Mouse (Mus musculus): ENCODE results near the gene Cops7b. TPM values are rescaled to one million over a fixed set of nuclear protein-coding genes. Genes with fewer than 3 reads are reported as not detected.
A peak's percentile ranks its signal among the peaks of the same experiment; 100 is the strongest.

Cops7b gene
- polyA plus RNA-seq, 1 experiment from 2014 or later = 45.4 TPM

- no peaks in the 10 kb centered on the region for H3K36me3 ChIP-seq (ENCODE audit: insufficient read depth, low read length)
- no peak overlapping the region for H3K9ac ChIP-seq (replicated peaks; ENCODE audit: low read length)
- H3K9me3 ChIP-seq (ENCODE audit: low read length) = no peaks in the 10 kb centered on the region
- H3K27me3 ChIP-seq (ENCODE audit: insufficient read depth, low read length) = no peaks in the 10 kb centered on the region
- H3K4me3 ChIP-seq (ENCODE audit: low read length) = no peak overlapping the region
- WGBS = 57% methylated on average over 6 of the region's 6 CpGs
- peaks cover 12% of the 10 kb centered on the region for H3K4me1 ChIP-seq (ENCODE audit: insufficient read depth, low read length)
- no peak overlapping the region for H3K27ac ChIP-seq (ENCODE audit: low read length)
- peak overlapping the region; percentile 19 for H3K4me2 ChIP-seq (replicated peaks; ENCODE audit: low read depth, low read length)
- peak; percentile 40; the same call in 1 of the 2 replicates for ATAC-seq (ENCODE audit: low FRiP score, low TSS enrichment)
These were observed 52.2 kb downstream of the Cops7b start for GRCm38 (mm10) chr1:86634751-86635359.

DNA sequence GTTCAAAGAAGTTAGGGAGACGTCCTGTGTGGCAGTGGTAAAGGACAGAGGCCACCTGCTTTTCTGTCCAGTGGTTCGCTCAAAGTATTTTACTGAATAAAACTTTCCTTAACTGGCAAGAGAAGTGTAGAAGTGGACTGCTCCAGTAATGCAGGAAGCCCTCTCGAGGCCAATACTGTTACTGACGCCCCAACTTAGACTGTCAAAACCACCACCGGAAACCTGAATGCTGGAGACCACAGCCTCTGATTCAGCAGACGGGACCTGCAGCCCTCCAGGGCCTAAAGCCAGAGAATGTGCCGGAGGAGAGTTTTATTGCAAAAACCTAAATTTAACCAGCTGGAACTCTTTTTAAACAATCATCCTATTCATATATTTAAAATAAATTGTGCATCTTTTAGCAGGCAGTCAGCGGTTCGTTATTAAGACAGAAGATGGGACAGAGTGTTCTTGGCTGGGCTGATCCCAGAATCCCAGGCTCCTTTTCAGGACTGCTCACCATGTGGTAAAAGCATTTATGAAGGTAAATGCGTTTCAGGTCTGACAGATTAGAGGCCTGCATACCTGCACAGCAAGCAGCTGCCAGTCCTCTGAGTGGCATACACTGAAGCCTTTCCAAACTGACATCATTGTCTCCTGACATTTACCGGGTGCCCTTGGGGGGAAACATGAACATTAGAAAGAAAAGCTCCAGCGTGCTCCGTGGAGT lies 60.6 kb downstream of the Cops7b start:
- Histone ChIP-seq H3K9ac (replicated peaks; ENCODE audit: low read length) (no peak overlapping the region), H3K9me3 (ENCODE audit: low read length) (no peaks in the 10 kb centered on the region), H3K4me2 (replicated peaks; ENCODE audit: low read depth, low read length) (no peak overlapping the region), H3K27ac (ENCODE audit: low read length) (no peak overlapping the region), H3K4me3 (ENCODE audit: low read length) (no peak overlapping the region), H3K36me3 (ENCODE audit: insufficient read depth, low read length) (no peaks in the 10 kb centered on the region), H3K4me1 (ENCODE audit: insufficient read depth, low read length) (no peaks in the 10 kb centered on the region), H3K27me3 (ENCODE audit: insufficient read depth, low read length) (no peaks in the 10 kb centered on the region)
- ATAC-seq (ENCODE audit: low FRiP score, low TSS enrichment) = no peak
- 64% methylated on average over 13 of the region's 13 CpGs for WGBS

DNA sequence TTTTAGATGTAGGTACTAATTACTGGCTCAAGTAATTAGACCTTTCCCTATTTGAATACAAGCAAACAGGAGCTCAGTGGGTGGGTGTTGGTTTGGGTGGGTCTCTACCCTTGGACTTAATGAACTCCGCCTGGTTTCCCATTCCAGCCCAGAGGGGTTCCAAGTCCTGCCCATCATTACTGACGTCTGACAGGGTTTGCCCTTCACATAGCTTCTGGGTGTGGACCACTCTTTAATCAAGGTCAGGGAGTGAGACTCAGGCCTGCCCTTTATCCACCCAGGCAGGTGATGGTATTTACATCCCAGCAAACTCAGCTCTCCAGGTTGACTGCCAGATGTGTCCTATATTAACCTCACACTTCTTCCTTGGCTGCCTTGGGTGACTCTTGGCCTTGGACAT lies 64.8 kb downstream of the Cops7b start:
- H3K4me3 ChIP-seq (ENCODE audit: low read length) = no peak overlapping the region
- no peaks in the 10 kb centered on the region for H3K9me3 ChIP-seq (ENCODE audit: low read length)
- no peaks in the 10 kb centered on the region for H3K4me1 ChIP-seq (ENCODE audit: insufficient read depth, low read length)
- WGBS = 49% methylated on average over 2 of the region's 2 CpGs
- H3K36me3 ChIP-seq (ENCODE audit: insufficient read depth, low read length) = no peaks in the 10 kb centered on the region
- no peak overlapping the region for H3K27ac ChIP-seq (ENCODE audit: low read length)
- H3K4me2 ChIP-seq (replicated peaks; ENCODE audit: low read depth, low read length) = no peak overlapping the region
- no peak overlapping the region for H3K9ac ChIP-seq (replicated peaks; ENCODE audit: low read length)
- ATAC-seq (ENCODE audit: low FRiP score, low TSS enrichment) = no peak
- H3K27me3 ChIP-seq (ENCODE audit: insufficient read depth, low read length) = no peaks in the 10 kb centered on the region

- ATAC-seq (ENCODE audit: low FRiP score, low TSS enrichment) = no peak
- H3K27me3 ChIP-seq (ENCODE audit: insufficient read depth, low read length) = no peaks in the 10 kb centered on the region
- H3K36me3 ChIP-seq (ENCODE audit: insufficient read depth, low read length) = no peaks in the 10 kb centered on the region
- 15% methylated on average over 6 of the region's 6 CpGs for WGBS
- no peaks in the 10 kb centered on the region for H3K9me3 ChIP-seq (ENCODE audit: low read length)
- no peak overlapping the region for H3K4me3 ChIP-seq (ENCODE audit: low read length)
- H3K4me2 ChIP-seq (replicated peaks; ENCODE audit: low read depth, low read length) = no peak overlapping the region
- no peaks in the 10 kb centered on the region for H3K4me1 ChIP-seq (ENCODE audit: insufficient read depth, low read length)
- H3K27ac ChIP-seq (ENCODE audit: low read length) = no peak overlapping the region
- H3K9ac ChIP-seq (replicated peaks; ENCODE audit: low read length) = no peak overlapping the region
These were observed 67.6 kb downstream of the Cops7b start for GRCm38 (mm10) chr1:86650272-86650671.

DNA sequence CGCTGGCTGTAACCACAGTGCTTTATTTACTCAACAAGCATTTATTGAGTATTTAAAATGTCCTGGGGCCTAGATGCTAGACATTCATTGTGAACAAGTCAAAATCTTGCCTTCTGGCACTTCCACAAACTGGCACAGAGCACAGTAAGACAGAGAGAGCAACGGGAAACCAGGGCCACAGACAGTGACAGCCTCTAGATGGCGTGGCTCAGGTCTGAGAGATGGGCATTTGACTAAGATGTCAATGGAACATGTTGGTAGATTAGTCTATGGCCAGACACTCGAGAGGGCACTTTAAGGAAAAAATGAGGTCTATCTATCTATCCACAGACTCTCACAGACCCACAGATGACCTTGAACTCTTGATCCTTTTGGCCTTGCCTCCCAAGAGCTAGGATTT lies 70.0 kb downstream of the Cops7b start:
- 66% methylated on average over 4 of the region's 4 CpGs for WGBS
- H3K27me3 ChIP-seq (ENCODE audit: insufficient read depth, low read length) = no peaks in the 10 kb centered on the region
- H3K4me3 ChIP-seq (ENCODE audit: low read length) = no peak overlapping the region
- H3K4me2 ChIP-seq (replicated peaks; ENCODE audit: low read depth, low read length) = no peak overlapping the region
- ATAC-seq (ENCODE audit: low FRiP score, low TSS enrichment) = no peak
- H3K4me1 ChIP-seq (ENCODE audit: insufficient read depth, low read length) = no peaks in the 10 kb centered on the region
- H3K27ac ChIP-seq (ENCODE audit: low read length) = no peak overlapping the region
- no peaks in the 10 kb centered on the region for H3K36me3 ChIP-seq (ENCODE audit: insufficient read depth, low read length)
- H3K9me3 ChIP-seq (ENCODE audit: low read length) = no peaks in the 10 kb centered on the region
- H3K9ac ChIP-seq (replicated peaks; ENCODE audit: low read length) = no peak overlapping the region

DNA sequence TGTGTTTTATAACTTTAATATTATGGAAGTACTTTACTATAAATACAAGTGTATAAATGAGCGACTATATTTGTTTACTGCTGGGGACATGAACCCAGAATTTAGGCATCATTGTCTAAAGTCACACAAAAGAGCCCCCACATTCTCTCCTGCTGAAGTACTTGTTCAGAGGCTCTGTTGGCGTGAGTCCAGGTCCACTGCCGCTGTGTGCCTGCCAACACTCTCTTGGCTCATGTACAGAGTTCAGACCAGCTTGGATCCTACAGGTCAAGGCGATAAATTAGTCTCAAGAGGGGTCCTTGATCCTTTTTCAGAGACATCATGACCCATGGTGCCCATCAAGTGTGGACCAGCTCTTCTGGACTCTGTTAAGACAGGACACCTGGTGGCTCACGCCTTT lies 74.4 kb downstream of the Cops7b start:
- no peaks in the 10 kb centered on the region for H3K4me1 ChIP-seq (ENCODE audit: insufficient read depth, low read length)
- H3K27ac ChIP-seq (ENCODE audit: low read length) = no peak overlapping the region
- no peak for ATAC-seq (ENCODE audit: low FRiP score, low TSS enrichment)
- H3K4me3 ChIP-seq (ENCODE audit: low read length) = no peak overlapping the region
- 79% methylated on average over 5 of the region's 5 CpGs for WGBS
- no peaks in the 10 kb centered on the region for H3K36me3 ChIP-seq (ENCODE audit: insufficient read depth, low read length)
- H3K9me3 ChIP-seq (ENCODE audit: low read length) = no peaks in the 10 kb centered on the region
- H3K27me3 ChIP-seq (ENCODE audit: insufficient read depth, low read length) = no peaks in the 10 kb centered on the region
- no peak overlapping the region for H3K9ac ChIP-seq (replicated peaks; ENCODE audit: low read length)
- H3K4me2 ChIP-seq (replicated peaks; ENCODE audit: low read depth, low read length) = no peak overlapping the region

Small RNA genes within 50 kb of the gene (microRNA-seq; reads per million reads assigned to microRNA genes)
- gene Gm22955 = not detected

Other genes with a start within 250 kb of the Cops7b start
- gene Ncl, start 223.5 kb upstream of the Cops7b start, polyA plus RNA-seq (2015; fragmentation: Nextera tagmentation; extraction: Ambion mirVana) = 432 and 504 TPM in 2 replicates
- gene Nmur1, start 156.7 kb upstream of the Cops7b start, polyA plus RNA-seq (2015; fragmentation: Nextera tagmentation; extraction: Ambion mirVana) = 0.12 TPM in 1 of 2 replicates, not detected in the other
- gene Tex44, start 156.6 kb upstream of the Cops7b start, polyA plus RNA-seq (2015; fragmentation: Nextera tagmentation; extraction: Ambion mirVana) = not detected in 2 replicates
- 2,279 and 2,662 TPM in 2 replicates for gene Ptma, start 56.2 kb upstream of the Cops7b start, polyA plus RNA-seq (2015; fragmentation: Nextera tagmentation; extraction: Ambion mirVana)
- gene Pde6d, start 275 bp upstream of the Cops7b start, polyA plus RNA-seq (2015; fragmentation: Nextera tagmentation; extraction: Ambion mirVana) = 50.9 and 52.8 TPM in 2 replicates
- gene Nppc, start 87.7 kb downstream of the Cops7b start, polyA plus RNA-seq (2015; fragmentation: Nextera tagmentation; extraction: Ambion mirVana) = 3.0 and 3.6 TPM in 2 replicates
- 30.8 and 33.1 TPM in 2 replicates for gene Dis3l2, start 120.9 kb downstream of the Cops7b start, polyA plus RNA-seq (2015; fragmentation: Nextera tagmentation; extraction: Ambion mirVana)